Mouse (Mus musculus) heart, adult 18-20 months (tissue): Measurements from ENCODE around the gene Rasal2. TPM values are rescaled to one million over a fixed set of nuclear protein-coding genes. Genes with fewer than 3 reads are reported as not detected.
A peak's percentile ranks its signal among the peaks of the same experiment; 100 is the strongest.

Experiments used
- DNase-seq, 2 experiments: peaks; one replicate each; pipeline ENCODE4 v3.0.0; 2021 to 2022; ENCODE audit warnings: mixed read lengths in 1 of 2
- total RNA-seq, 2 experiments: library from RNA; stranded (reverse); gene quantifications; 2 replicates each; pipeline ENCODE4 v1.2.3; 2021

Rasal2 gene
- total RNA-seq, 2 experiments from 2014 or later = 19.8 to 23.9 TPM

DNA sequence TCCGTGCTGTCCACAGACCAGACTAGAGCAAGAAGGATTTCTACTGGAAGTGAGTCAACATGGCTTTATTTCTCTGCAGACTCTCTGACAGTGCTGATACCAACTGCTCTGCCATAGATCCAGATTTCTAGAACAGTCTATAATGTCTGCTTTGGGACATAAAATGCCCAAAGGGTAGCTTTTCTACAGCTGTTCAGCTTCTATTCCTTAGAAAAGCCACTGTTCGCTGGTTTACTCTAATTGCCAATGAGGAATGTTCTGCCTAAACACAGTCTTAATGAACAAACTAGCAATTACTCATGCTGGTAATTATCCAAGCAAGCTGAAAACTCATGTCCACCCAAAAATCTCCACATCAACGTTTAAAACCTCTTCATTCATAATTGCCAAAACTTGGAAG lies 77.6 kb downstream of the Rasal2 start:
- DNase-seq = no peak

DNA sequence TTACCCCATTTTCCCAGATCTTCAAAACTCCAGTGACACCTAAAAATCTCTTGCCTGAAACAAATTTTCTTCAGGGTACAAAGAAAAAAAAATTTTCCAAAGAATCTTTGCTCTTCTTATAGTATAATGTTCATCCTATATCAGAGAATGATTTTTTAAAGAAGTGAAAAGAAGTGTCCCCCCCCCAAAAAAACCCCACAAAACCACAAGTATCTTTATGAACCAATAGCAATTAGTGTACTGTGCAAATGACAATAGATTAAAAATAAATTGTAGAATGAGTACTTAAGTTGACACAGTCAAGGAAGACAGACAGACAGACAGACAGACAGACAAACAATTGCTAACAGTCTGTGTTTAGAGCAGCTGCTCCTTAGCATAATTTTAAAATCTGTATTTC lies 84.3 kb downstream of the Rasal2 start:
- DNase-seq = no peak

DNA sequence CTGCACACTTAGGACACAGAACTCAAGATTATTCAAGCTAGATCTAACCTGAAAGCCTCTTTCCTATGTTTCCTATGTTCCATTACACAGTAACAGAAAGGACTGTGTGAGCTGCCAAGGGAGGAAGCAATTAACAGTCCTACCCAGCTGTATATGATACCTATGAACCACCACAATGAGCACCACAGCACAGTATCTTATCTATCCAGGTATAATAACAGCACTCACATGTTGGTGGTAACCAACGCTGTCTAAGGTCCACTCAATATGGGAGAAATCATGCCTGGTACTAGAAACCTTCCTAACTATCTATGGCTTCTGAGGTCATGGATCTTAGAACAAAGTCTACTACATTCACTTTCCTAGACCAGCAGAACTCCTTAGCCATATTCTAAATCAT lies 89.3 kb downstream of the Rasal2 start:
- no peak for DNase-seq

DNA sequence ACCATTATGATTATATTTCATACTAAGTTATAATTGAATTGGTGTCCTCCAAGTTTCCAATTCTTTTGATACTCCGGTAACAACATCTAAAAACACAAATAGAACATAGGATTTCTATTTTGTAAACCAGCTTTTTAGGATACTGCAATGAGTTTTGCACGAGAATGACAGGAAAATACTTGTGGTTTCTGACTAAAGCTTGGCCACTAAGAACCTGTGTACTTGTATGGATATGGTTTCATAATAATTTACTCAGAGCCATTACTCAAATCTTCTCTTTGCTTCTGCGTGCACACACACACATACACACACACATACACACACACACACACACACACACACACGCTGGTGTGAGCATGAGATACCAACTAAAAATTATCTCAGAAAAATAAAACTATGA lies 93.5 kb downstream of the Rasal2 start:
- DNase-seq = no peak

DNA sequence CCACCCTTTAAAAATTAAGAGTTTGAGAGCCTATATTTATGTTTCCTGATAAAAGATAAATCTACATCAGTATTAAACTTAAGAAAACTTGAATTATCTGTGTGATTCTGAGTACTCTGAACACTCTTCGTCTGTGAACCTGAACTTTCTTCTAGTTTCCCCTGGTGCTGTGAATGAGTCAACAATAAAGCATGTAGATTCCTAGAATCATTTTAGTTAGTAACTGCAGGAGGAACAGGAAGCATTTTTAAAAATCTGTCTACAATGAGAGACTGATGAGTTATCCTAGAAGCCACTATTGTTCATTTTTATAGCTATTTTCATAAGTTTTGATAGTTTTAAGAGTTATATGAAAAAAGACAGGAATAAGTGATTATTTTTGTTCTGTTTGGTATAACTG lies 111.1 kb downstream of the Rasal2 start:
- no peak for DNase-seq

DNA sequence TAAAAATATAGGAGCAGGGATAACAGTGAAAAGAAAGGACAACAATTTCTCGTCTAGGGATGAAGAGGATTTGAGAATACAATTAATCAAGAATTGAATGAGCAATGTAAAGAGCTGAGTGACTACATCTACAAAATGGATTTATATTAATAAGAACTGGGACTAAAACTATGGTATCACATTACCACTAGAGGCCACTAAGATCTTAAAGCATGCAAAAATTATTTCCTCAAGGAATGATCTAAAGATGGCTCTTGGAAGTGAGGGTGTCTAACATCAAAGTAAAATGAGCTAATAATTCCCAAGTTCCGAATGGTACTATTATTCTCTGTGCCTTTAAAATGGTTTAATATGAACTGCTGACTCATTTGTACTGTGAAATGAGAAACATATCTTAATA lies 112.8 kb downstream of the Rasal2 start:
- DNase-seq = no peak

DNA sequence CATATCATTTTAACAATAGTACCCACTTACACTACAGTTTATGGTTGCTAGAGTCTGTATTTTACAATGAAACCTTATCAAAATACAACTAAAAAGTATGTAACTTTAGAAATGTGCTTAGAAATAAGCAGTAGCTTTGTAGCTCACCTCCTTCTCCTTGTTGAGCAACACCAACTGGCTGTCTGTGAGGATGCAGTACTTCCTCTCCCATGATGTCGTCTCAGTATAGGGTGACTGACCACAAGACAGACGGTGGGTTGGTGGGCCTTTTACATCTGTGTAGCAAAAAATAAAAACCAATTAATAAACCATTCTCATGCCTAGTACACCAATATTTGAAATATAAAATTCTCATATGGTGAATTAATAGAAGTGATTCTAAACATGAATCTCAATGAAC lies 113.4 kb downstream of the Rasal2 start:
- DNase-seq = no peak

DNA sequence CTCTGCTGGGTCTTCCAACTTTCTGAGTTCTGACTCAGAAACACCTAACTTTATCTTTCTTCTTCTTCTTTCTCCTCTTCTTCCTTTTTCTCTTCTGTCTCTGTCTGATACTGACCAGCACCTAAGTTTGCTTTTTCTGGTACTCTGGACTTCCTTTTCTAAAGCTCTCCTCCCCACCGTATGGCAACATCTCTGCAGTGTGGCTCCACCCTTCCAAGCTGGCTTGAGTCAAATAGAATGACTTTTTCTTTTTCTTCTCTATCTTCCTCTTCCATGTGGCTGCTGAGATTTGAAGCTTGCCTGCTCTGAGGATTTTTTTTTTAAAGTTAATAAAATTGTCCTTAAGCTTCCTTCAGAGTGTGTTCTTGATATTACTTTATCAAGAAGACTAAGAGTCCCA lies 115.3 kb downstream of the Rasal2 start:
- no peak for DNase-seq

DNA sequence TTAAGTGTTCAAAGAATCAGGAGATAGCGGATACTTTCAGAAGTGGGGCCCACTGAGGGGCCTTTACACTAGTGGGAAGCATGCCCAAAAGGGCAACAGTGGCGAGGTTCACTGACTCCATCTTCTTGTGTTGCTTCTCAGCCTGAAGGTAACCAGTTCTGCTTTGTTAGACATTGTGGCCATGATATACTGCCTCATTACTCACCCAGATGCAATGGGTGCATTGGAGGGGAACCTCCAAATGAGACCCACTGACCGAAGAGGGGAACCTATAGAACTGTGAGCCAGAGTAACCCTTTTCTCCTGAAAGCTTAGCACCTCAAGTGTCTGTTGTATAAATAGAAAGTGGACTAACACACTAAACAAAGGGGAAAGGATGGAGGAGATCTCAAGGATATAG lies 116.5 kb downstream of the Rasal2 start:
- no peak for DNase-seq

DNA sequence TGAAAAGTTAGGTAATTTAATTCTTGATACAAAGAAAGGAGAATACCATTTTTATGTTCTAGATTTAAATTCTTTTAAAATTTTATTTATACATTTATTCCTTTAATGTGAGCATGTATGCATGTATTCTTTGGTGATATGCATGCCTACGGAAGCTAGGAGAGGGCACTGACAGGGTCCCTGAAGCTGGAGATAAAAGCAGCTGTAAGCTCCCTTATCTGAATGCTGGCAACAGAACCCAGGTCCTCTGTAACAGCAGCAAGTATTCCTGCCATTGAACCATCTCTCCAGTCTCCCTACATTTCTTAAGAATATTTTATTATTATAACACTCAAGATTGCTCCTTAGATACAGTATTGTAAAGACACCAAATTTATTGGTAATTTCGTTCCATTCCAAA lies 122.2 kb downstream of the Rasal2 start:
- no peak for DNase-seq

DNA sequence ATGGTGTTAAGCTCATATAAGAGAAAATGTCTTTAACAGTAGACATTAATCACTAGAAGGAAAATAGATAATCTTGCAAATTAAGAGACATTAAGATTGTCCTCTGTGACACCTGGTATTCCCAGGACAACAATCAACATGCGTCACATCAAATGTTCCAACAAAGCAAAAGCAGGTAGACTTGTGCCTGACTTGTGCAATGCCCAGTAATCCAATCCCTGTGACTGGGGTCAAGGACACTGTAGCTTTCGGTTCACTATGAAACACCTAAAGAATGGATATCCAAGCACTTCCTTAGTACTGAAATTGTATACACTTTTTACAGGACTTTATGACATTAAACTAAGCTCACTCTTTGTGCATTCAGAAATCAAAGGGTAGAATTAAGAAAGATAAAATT lies 123.1 kb downstream of the Rasal2 start:
- no peak for DNase-seq

DNA sequence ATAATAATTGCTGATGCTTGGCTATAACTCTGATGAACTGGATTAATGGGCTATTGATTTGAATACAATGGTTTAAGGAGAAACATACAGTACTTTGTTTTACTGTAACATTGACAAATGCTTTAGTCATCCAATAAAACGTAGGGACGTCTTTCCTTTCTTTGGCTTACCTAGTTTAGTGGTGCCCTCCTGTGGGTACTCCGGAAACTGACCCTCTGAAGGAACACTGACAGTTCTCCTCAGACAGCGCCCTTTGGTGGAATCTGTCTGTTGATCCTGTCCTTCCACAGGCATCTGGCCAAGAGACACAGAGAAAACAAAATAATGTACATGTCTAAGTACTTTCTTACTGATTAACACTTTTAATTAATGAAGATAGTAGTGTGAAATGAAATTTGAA lies 125.8 kb downstream of the Rasal2 start:
- peak; percentile 42 to 76 for DNase-seq

DNA sequence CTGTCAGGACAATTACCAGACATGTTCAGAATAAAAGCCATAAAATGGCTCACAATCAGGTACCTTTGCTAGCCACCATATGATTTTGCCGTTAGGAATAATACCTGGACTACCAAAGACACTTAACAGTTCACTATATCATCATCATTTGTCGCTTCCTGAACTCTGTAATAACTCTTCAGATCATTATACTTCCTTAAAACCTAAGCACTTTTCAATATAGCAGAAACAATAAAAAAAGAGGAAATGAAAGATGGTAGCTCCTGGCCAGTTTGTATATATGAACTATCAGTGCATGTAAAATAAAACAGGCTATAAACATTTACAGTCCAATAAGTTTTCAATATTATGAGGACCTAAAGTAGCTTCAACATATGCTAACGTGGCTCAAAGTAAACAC lies 127.0 kb downstream of the Rasal2 start:
- no peak for DNase-seq

DNA sequence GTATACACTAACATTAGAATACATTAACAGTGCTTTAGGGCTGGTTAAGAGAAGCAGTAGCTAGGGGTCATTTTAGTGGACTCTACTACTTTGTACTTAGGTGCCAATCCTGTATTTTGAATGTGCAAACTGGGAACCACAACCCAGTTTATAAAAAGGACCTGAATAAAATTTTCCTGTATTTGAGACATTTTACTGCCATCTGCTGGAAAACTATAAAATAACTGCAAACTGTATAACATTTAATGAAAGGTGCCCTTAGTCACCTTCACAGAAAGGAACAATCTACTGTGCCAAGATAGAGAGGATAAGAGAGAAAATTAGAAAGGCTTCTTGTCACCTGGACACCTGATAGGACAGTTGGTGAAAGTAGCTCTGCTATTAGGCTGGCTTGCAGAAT lies 131.6 kb downstream of the Rasal2 start:
- no peak for DNase-seq

DNA sequence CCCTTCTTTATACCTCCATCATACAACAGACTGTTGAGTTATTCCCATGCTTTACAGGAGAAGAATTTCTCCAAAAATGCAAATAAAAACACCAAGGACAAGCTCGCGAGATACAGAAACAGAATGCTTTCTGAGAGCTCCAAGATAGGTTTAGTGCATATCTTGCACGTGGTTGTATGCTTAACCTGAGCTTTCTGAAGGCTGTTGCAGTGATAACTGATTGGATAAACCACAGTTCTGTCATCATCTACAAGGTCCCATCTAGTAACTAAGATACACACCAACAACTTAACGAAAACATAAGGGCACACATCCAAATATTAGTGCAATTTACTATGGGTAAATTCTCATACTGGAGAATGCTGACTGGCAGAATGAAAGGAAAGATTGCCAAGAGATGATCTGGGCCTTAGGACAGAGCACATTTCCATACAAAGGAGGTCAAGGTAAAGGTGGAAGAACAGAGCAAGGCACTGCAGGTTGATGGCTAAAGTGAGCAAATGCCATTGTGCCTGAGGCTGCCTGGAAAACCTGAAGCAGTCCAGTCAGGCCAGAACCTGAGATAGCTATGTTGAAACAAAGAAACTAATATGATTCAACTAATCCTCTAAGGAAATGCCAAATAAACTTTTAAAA lies 136.6 kb downstream of the Rasal2 start:
- no peak for DNase-seq

DNA sequence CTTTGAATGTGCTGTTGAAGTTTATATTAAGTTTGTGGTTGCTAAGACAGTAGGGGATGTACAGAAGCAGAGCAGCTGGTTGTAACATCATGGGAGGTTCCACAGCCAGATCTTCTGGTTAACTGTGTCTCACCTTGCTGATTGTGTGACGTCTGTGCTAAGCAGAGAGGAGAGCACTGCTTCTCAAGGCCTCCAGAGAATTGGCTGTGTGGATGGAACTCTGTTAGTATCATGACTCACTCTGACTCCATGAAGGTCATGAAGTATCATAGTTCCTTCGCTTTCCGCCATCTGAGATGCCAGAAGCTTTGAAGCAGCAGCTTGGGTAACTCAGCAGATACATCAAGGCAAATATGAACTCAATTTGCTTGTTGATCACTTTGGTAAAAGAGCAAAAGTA lies 144.5 kb downstream of the Rasal2 start:
- DNase-seq = no peak

DNA sequence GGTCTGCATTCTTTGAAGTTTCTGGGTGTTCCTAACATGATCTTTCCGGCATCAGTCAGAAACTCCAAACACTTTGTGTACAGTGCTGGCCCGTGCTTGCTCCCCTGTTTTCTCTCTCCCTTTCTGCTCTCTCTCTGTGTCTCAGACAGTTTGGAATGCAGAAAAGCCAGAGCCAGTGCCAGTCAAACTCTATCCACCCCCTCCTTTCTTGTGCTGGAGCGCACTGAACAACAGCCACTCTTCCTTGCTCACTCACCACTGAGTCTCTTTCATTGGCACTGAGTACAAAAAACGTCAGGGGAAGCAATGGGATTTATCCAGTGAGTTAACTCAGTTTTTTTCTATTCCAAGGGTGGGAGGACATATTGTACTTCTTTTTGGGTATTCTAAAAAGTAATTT lies 155.8 kb downstream of the Rasal2 start:
- DNase-seq = peak; percentile 47 to 51

DNA sequence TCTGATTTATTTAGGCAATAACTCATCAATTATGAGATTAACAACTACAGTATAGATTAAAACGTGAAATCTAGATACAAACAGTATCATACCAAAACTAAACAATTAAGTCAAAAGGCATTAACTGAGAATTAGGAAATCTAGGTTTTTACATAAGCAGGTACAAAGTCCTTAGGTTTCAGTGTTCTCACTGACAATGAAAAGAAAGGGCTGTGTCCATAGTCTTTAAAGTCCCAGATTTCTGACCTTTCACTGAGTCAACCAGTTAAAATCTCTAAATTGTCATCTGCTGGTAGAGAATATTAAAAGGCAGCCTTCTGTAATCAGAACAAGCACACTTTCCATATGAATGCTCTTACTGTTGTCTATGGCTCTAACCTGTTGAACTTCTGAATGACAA lies 156.6 kb downstream of the Rasal2 start:
- DNase-seq = no peak

DNA sequence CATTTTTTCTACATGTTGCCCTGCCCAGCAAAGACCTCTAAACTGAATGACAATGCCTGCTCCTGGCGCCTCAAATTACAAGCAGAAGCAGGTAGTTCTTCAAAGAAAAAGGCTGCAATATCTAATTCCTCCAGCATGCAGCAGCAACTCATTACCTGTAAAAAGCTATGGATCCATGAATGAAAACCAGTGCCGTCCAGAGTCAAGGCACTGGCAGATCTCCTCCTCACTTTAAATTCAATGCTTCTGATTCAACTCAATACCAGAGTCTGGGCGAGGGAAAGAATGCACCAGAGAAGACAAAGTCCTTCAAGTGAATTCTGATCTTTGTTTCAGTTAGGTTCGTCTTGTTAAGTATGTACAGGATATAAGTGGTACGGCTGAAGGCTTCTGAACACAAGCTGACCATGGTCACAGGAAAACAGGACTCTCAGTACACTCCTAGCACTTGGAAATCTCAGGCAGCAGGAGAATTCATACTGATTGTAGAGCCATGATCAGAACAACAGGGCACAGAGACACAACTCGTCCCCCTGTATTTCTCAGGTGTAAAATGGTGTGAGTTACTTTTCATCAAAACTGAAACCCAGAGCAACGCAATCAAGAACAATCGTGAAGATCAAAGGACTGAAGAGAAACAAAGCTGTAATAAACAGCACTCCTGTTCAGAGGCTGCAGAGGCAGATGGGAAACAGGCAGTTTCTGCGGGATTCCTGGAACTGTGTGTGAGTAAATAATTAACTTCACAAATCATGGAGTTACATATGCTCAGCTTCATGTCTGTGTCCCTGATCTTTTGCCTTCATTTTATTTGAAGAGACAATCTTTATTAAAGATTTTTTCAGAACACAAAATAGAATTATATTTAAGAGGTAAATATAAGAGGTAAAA lies 158.6 kb downstream of the Rasal2 start:
- no peak for DNase-seq

DNA sequence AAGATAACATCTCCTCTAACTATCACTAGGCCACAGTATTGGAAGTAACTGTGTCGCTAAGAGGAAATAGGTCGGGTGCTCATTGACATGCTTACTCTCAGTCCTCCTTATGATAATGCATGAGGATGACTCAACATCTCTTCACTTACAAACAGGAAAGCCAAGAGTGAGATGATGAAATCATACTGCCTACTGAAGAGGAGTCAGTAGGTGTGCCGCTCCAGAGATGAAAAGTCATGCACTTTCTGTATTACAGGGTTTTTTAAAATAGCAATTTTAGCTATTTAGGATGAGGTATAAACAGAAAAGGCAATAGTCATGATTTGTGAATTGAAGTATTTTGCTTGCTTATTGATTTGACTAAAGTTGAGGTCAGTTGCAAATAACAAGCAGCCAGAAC lies 164.3 kb downstream of the Rasal2 start:
- no peak for DNase-seq

DNA sequence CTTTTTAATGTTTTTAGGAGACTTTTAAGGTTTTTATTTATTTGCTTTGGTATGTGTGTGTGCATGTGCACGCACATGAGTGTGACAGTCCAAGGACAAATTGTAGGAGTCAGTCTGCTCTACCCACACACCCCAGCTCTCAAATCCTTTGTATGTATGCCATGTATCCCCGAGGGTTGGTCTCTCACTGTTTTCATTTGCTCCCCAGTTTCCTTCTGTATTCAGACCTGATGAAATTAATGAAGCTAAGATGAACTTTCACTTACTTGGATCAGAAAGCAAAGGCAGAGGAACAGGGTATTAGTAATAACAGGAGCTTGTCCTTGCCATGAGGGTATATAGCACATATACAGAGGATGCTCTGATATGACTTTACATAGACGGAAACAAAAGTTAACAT lies 165.1 kb downstream of the Rasal2 start:
- DNase-seq = no peak

DNA sequence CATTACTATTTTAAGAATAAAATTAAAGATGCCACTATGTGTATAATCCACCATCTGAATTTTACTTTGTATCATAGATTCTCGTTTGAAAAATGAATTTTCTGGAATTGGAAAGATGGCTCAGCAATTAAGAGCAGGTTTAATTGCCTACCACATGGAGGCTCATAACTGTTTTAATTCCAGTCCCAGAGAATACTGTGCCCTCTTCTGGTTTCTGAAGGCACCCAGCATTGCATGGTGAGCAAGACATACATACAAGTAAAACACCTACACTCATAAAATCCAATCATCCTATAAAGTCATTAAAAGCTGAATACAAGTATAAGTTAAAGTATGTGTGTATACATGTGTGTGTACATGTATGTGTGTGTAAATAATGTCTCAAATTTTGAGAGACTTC lies 165.6 kb downstream of the Rasal2 start:
- DNase-seq = no peak

DNA sequence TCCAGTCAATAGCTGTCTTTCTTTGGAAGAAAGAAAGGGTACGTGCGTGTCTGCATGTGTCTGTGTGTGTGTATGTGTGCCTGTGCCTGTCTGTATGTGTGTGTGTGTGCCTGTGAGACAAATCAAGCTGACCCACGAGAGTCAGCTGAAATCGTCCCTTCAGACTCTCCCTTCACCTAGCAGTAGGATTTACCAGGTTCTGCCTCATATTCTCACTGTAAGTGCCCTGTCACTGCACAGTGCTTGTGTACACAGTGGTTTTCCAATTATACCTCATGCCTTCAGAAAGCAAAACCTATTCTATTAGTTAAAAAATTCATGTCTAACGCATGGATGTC lies 168.0 kb downstream of the Rasal2 start:
- no peak for DNase-seq
